Mouse (Mus musculus) stomach, embryonic 16.5 days (tissue): ENCODE measurements around the gene Tmem119. TPM values are rescaled to one million over a fixed set of nuclear protein-coding genes. Genes with fewer than 3 reads are reported as not detected.

Experiments
- ATAC-seq: fragments of 200-750 bp; cut with Nextera tagmentation; 2 replicates; pipeline ENCODE4 v1.8.0; 2017; ENCODE audit warnings: moderate number of reproducible peaks, moderate TSS enrichment; ENCODE audit not compliant: insufficient read depth, low FRiP score
- H3K27ac ChIP-seq: fragments of 300-500 bp; sonication (generic); 2 replicates; pipeline ENCODE4 v1.5.1; 2014; ENCODE audit warnings: low read length
- H3K27me3 ChIP-seq: fragments of 300-500 bp; sonication (generic); 2 replicates; pipeline ENCODE4 v1.6.1; 2014; ENCODE audit warnings: low read length, control low read depth, mixed read lengths; ENCODE audit not compliant: control insufficient read depth, insufficient read depth
- H3K36me3 ChIP-seq: fragments of 300-500 bp; sonication (generic); 2 replicates; pipeline ENCODE4 v1.6.1; 2014; ENCODE audit warnings: low read length; ENCODE audit not compliant: control insufficient read depth, insufficient read depth
- H3K4me1 ChIP-seq: fragments of 300-500 bp; sonication (generic); 2 replicates; pipeline ENCODE4 v1.6.1; 2014; ENCODE audit warnings: low read length, control low read depth, mixed read lengths; ENCODE audit not compliant: control insufficient read depth, insufficient read depth
- H3K4me2 ChIP-seq: fragments of 300-500 bp; sonication (generic); 2 replicates; pipeline ENCODE4 v1.6.1; 2014; ENCODE audit warnings: low read depth, low read length, mixed read lengths
- H3K4me3 ChIP-seq: fragments of 300-500 bp; sonication (generic); replicated peaks from 2 replicates; pipeline ENCODE4 v1.5.1; 2014; ENCODE audit warnings: mild to moderate bottlenecking, low read length
- H3K9ac ChIP-seq: fragments of 300-500 bp; sonication (generic); 2 replicates; pipeline ENCODE4 v1.6.1; 2014; ENCODE audit warnings: low read length
- H3K9me3 ChIP-seq: fragments of 300-500 bp; sonication (generic); replicated peaks from 2 replicates; pipeline ENCODE4 v1.6.1; 2016; ENCODE audit warnings: low read length, control low read depth; ENCODE audit not compliant: control insufficient read depth
- WGBS: fragments of 180-500 bp; shearing (Covaris S2); extraction: QIAGEN DNeasy Blood & Tissue Kit; methylation state at CpG from one replicate; pipeline ENCODE4 v1.1.7; 2014; 5-methylcytosine and 5-hydroxymethylcytosine counted together
- polyA plus RNA-seq: library from polyadenylated mRNA; unstranded; fragments of >200 nt; fragmentation: Nextera tagmentation; extraction: Ambion mirVana; gene quantifications from 2 replicates; pipeline ENCODE4 v1.2.1, GENCODE M21; 2015

Tmem119 gene
- polyA plus RNA-seq, 1 experiment from 2014 or later = 73.0 TPM

GRCm38 (mm10) chr5:113765641-113766526 is 34.4 kb downstream of the Tmem119 start:
- H3K4me3 ChIP-seq = no peak overlapping the region
- H3K27me3 ChIP-seq = no peaks in the 10 kb centered on the region
- H3K9me3 ChIP-seq = no peaks in the 10 kb centered on the region
- H3K4me2 ChIP-seq = no peak overlapping the region
- H3K27ac ChIP-seq = no peak overlapping the region
- peaks cover 6% of the 10 kb centered on the region for H3K36me3 ChIP-seq
- no peak overlapping the region for H3K9ac ChIP-seq
- H3K4me1 ChIP-seq = peaks cover 8% of the 10 kb centered on the region
- 80% methylated on average over 13 of the region's 13 CpGs for WGBS
- ATAC-seq = peak; percentile 42; the same call in 1 of the 2 replicates

- ATAC-seq = no peak
Observed at GRCm38 (mm10) chr5:113764426-113764825, 35.9 kb downstream of the Tmem119 start.

GRCm38 (mm10) chr5:113761585-113761984 is 38.7 kb downstream of the Tmem119 start:
- WGBS = 92% methylated on average over 2 of the region's 2 CpGs
- Histone ChIP-seq H3K36me3 (peaks cover 25% of the 10 kb centered on the region), H3K27ac (no peak overlapping the region), H3K4me3 (no peak overlapping the region), H3K27me3 (no peaks in the 10 kb centered on the region), H3K9ac (no peak overlapping the region), H3K9me3 (no peaks in the 10 kb centered on the region), H3K4me2 (no peak overlapping the region), H3K4me1 (no peaks in the 10 kb centered on the region)
- no peak for ATAC-seq

More at GRCm38 (mm10) chr5:113764426-113764825, 35.9 kb downstream of the Tmem119 start:
- Histone ChIP-seq H3K27me3 (no peaks in the 10 kb centered on the region), H3K36me3 (peaks cover 10% of the 10 kb centered on the region), H3K27ac (no peak overlapping the region), H3K4me2 (no peak overlapping the region), H3K4me1 (no peaks in the 10 kb centered on the region), H3K4me3 (no peak overlapping the region), H3K9ac (no peak overlapping the region), H3K9me3 (no peaks in the 10 kb centered on the region)
- WGBS = 91% methylated on average over 7 of the region's 7 CpGs

- Histone ChIP-seq H3K27ac (no peak overlapping the region), H3K9me3 (no peaks in the 10 kb centered on the region), H3K36me3 (peaks cover 46% of the 10 kb centered on the region), H3K4me3 (no peak overlapping the region), H3K27me3 (no peaks in the 10 kb centered on the region), H3K4me1 (no peaks in the 10 kb centered on the region), H3K4me2 (no peak overlapping the region), H3K9ac (no peak overlapping the region)
- 87% methylated on average over 15 of the region's 15 CpGs for WGBS
- no peak for ATAC-seq
Observed at GRCm38 (mm10) chr5:113755347-113756030, 44.8 kb downstream of the Tmem119 start.

GRCm38 (mm10) chr5:113751521-113752157 is 48.7 kb downstream of the Tmem119 start:
- Histone ChIP-seq H3K4me2 (no peak overlapping the region), H3K9me3 (no peaks in the 10 kb centered on the region), H3K4me3 (no peak overlapping the region), H3K9ac (no peak overlapping the region), H3K36me3 (peaks cover 56% of the 10 kb centered on the region), H3K4me1 (no peaks in the 10 kb centered on the region), H3K27ac (no peak overlapping the region), H3K27me3 (no peaks in the 10 kb centered on the region)
- WGBS = 83% methylated on average over 9 of the region's 9 CpGs
- no peak for ATAC-seq

GRCm38 (mm10) chr5:113748556-113749331 is 51.6 kb downstream of the Tmem119 start:
- Histone ChIP-seq H3K27me3 (no peaks in the 10 kb centered on the region), H3K4me3 (no peak overlapping the region), H3K9me3 (no peaks in the 10 kb centered on the region), H3K4me2 (no peak overlapping the region), H3K9ac (no peak overlapping the region), H3K36me3 (peaks cover 66% of the 10 kb centered on the region), H3K27ac (no peak overlapping the region), H3K4me1 (no peaks in the 10 kb centered on the region)
- 92% methylated on average over 13 of the region's 13 CpGs for WGBS
- ATAC-seq = no peak

- WGBS = 90% methylated on average over 5 of the region's 5 CpGs
- Histone ChIP-seq H3K4me1 (no peaks in the 10 kb centered on the region), H3K9ac (no peak overlapping the region), H3K9me3 (no peaks in the 10 kb centered on the region), H3K36me3 (peaks cover 72% of the 10 kb centered on the region), H3K27me3 (no peaks in the 10 kb centered on the region), H3K4me3 (no peak overlapping the region), H3K4me2 (no peak overlapping the region), H3K27ac (no peak overlapping the region)
- ATAC-seq = no peak
Observed at GRCm38 (mm10) chr5:113747629-113748028, 52.7 kb downstream of the Tmem119 start.
